Mouse (Mus musculus) B cell, adult 2 months (primary cell): ENCODE results near the gene Urm1.

Experiments used
- DNase-seq, 2 experiments: peaks; one replicate each; pipeline ENCODE4 v3.0.0; 2022

Urm1 gene

DNA sequence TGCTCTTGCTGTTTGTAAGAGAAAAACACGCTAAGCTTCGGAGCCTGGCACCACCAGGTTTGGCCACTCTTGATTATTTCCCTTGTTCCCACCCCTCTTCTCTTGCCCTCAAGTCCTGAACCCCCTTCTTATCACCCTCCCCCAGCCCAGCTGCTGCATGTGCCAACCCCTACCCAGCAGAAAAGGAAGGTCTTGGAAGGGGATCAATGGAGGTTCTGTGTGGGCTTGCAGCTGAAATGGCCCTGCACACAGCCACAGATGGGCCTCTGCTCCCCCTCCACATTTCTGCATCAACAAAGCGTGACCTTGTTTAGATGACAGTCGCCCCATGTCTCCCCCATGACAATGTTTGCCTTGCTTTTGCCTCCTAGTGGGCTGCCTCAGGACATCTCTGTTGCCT is 11.2 kb downstream of the Urm1 start:
- DNase-seq = no peak

DNA sequence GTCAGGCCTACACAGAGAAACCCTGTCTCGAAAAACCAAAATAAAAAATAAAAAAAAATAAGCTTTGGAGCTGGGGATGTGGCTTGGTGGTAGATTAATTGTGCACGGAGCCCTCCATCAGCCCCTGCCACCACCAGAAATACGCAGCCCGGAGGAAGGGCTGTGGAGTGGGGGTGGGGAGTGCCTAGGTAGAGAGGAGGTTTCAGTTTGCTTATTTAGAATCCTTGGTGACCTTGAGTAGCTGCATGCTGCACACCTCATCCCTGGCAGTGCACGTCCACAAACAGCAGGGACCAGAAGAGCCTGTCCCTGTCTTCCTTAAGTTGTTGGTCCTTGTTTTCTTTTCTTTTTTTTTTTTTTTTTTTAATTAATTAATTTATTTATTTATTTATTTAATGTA is 13.9 kb downstream of the Urm1 start:
- no peak for DNase-seq

DNA sequence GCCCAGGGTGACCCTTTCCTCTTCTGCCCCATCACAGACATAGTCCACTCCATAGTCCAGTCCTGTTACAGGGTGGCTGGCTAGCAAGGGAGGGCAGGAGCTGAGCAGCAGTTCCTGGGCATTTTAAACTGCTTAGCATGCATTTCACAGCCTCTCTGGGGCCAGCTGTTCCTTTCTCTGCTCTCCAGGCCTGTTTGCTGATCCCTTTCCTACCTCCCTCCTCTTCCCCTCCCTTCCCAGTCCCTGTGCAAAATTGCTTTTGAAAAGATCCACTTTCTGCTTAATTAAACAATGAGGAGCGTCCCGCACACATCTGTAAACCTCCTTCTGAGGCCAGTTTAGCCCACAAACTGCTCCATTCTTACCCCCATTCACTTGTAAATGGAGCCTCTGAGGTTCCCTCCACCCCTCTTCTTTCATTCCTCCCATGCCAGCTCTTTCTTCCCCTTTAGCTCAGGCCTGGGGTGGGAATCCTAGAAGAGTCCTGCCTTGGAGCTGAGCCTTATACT is 15.6 kb downstream of the Urm1 start:
- DNase-seq = no peak

DNA sequence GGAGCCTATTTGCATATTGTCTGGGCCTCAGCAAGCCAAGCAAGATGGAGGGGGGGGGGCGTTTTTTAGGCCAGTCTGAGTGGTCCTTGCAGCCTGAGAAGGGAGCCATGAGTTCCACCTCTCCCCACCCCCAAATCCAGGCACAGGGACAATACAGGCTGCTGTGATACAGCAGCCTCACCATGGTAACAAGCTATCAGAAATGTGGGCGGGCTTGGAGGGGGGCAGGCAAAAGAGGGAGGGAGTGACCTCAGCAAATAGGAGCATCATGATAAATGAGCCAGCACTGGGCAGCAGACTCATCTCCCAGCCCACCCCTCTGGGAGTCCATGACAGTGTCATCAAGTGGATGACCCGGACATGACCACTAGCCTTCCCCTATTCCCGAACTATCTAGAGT is 19.6 kb downstream of the Urm1 start:
- DNase-seq = no peak

DNA sequence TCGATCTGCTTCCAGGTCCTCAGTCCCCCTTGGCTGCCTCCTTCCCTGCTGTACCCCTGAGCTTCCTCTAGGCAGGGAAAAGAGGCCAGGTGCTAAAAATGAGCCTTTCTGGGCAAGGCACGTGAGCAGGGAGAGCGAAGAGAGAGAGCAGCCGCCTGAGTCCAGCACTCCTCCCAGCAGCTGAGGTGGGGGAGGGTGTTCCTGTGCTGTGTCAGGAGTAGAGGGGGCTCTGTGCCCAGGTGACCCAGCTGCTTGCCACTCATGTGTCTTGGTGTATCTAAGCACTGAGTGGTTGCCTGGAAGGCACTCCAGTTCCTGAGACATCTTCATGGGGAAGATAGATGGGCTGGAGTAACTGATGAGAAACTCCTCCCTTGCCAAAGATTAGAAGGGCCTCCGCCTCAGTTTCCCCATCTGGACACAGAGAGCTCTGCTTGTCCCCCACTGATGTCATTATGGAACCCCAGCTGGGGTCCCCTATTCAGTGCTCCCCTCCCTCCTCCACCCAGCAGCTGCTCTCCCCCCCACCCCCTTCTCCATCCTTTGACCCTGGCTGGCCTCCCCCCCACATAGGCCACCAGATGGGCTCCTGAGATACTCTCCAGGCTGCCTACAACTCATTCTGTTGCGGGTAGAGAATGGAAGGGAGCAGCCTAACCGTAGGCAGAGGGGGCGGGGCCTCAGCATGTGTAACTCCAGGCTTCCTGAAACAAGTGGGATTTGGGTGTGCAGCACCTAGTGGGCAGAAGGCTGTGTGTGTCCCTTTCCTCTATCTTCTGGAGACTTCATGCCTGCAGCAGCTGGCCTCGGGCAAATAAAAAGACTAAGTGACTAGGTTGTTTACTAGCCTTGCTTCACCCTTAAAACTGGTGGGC is 23.6 kb downstream of the Urm1 start:
- no peak for DNase-seq

DNA sequence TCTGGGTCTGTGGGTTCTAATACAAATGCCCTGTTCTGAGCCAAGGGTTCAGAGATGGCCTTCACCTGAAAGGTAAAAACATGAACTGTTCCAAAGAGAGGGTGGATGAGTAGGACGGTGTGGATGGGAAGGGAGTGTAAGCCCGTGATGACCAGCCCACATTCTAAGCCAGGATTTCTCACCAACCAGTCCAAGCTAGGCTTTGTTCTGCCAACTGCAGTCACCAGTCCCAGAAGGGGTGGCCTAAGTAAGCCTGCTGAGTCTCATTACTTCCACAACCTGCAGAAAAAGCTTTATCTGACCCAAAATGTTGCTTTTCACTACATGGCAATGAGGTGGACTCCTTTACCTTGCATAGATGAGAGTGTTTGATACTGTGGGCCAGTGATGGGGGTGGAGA is 24.2 kb downstream of the Urm1 start:
- DNase-seq = no peak

DNA sequence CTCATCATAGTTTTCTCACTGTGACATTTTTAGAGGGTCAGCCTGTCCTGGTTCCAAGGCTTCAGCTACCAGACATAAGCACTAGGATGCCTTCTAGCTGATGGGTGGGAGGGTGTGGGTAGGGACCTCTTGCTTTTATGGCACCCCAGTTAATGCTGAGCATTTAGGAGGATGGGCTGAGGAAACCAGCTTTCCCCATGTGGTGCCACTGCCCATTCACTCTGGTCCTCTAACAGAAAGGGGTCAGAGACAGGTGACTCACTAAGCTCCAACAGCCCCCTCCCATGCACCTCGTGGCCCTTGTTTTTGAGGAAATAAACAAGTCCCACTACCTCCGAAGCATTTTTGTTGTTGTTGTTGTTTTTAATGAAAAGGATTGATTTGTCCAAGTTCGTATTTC is 24.8 kb downstream of the Urm1 start:
- DNase-seq = no peak

DNA sequence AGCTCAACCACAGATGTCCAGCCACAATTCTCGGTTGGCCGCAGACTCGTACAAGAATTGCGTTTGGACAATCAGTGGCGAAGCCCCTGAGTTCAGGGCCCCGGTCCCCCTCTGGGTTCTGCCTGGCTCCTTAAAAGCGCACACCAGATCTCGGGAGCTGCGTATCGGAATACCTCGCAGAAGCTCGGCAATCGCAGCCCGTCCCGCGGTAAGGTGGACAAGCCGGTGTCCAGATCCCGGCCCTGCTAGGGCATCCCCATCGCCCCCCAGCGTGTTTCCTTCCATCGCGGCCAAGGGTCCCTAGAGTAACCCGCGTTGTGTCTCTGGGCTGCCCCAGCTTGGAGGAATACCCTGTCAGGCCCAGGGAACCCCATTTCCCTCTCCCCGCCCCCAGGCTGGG is 25.8 kb downstream of the Urm1 start:
- no peak for DNase-seq

DNA sequence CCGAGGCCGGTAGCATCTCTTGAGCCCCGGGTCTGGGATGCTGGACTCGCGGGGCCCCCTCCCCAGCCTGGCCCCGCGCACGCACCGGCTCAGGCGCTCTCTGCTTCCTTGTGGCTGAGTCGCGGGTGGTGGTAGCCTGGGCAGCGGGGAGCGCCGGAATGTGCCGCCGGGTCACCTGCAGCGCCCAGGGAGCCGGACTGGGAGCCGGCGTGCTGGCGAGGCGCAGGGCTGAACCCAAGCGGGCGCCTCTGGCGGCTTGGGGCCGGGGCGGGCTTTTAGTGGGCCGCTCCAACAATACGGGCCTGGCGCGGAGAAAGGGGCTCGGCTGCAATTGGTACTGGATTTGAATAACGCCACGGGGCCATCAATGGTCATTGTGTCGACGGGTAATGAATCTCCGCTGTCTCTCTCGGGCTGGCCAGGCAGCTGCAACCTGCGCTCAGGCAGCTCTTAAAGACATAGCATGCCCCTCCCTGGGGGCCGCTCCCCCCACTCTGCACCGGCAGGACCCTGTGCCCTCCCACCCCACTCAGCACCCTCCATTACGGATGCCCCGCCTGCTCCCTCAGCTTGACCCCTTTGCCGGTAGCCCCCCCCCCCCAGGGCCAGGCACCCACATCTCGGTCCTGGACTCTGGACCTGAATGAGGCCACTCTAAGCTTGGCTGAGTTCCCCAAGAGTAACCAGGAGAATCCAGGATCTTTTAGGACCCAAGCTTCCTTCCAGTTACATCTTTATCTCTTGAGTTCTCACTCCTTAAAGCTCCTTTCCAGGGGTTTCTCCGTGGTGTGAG is 26.4 kb downstream of the Urm1 start:
- no peak for DNase-seq

DNA sequence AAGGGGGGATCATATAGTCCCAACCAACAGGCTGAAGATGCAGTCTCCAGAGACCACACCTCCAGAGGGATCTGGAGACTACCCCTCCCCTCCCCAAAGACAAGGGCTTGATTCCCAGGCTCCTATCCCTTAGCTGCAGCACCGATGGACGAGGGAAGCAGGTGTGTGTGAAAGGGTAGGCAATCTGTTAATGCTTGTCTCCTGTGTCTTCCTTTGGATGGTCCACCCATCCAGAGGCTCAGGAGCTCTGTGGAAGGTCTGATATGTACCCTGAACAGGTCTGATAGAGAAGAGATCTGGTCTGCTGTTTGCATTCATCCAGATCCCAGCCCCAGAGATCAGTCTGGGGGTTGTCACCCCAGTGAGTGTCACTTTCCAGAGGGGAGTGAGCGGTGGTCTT is 27.0 kb downstream of the Urm1 start:
- no peak for DNase-seq

DNA sequence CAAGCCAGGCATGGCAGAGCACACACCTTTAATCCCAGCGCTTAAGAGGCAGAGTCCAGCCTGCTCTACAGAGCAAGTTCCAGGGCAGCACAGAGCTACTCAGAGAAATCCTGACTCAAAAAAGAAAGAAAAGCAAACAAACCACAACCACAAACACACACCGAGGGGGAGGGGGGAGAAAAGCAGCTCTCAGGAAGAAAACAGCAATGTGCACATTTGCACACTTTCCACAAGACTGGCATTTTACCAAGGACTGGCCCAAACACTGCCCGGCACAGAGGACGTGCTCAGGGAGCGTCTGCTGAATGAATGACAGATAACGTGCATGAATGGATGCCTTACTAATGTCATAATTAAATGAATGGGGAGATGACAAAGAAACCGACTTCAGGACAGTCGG is 29.2 kb downstream of the Urm1 start:
- no peak for DNase-seq

DNA sequence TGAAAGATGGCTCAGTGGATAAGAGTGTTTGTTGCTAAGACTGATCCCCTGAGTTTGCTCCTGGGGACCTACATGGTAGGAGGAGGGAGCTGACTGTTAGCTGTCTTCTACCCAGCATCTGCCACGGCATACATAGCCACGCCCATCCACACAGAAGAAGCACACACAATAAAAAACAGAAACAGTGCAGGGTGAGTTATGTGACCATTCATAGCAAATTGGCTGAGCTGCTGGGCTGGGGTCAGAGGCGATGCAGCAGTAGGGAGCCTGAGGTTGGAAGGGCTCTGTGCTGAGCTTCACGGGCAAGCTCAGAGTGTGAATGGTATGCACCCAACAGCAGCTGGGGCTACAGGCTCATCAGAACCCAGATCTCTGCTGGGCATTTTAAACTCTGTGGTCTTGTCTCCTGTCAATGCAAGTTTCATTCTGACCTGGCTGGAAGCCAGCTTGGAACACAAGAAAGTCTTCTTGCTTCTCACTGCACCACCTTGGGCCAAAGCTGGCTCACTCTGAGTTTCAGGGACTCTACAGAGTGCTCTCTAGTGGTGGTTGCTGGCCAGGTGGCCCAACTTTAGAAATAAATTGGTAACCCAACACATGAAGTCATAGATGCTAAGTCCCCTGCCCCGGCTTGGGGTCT is 30.1 kb downstream of the Urm1 start:
- no peak for DNase-seq

DNA sequence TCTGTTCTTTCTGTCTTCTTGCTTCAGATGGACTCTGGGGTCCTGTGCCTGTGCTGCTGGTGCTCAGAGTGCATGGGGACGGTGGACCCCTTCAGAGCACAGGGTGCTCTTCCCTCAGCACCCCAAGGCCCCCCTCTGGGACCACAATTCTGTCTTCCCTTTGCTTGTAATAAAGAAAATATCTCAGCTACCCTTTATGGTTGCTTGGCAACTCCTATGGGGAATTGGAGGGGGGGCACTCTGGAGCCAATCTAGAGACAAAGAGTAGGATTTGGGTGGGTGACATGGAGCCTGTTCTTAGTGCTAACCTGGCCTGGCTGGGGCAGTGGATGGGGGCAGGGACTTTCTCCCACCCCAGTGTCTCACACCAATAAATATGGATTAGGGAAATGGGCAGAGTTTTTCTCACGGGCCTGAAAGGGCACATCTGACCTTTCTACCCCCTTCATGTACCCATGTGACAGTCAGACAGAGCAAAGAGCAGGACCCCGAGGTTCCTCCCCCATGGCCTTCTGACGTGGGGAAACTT is 33.1 kb downstream of the Urm1 start:
- DNase-seq = no peak

DNA sequence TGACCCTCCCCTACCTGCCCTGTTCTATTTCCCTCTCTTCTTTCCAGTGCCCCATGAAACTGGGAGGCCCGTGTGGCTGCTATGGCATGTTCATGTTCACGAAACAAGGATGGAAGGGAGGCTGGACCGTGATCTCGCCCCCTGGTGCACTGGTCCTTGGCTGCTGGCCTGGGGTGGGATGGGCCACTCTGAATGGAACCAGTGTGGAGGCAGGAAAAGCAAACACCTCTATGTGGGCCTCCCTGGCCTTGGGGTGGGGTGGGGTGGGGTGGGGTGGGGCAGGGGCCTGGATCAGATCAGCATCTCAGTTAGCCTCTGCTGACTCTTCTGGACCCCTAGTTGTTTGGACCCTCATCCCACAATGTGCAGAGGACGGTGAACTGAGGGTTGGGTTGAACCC is 33.9 kb downstream of the Urm1 start:
- DNase-seq = no peak

DNA sequence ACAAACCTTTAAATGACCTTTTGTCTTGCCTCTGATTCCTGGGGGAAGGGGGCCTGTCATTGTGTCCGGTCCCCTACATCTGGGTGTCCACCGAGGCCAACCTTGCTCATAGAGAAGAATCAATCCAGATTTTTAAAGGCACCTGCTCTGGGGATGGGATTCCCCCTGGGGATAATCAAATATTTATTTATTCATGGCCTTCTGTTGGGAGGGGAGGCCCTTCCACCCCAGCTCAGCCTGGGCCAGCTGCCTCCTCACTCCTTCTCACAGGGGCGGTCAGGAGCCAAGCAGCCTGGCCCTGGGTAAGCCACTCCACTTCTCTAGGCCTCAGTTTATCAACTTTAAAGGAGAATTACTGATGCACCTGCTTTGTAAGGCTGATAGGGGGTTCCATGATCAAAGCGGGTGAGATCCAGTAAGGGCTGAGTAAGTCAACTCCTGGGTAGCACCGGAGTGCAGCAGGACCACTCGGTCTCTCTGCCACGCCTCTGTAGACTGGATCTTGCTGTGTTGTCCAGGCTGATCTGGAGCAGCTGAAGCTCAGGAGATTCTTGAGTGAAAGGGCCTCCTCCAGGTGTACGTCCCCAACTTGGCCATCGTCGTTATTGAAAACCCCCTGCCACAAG is 35.8 kb downstream of the Urm1 start:
- no peak for DNase-seq

DNA sequence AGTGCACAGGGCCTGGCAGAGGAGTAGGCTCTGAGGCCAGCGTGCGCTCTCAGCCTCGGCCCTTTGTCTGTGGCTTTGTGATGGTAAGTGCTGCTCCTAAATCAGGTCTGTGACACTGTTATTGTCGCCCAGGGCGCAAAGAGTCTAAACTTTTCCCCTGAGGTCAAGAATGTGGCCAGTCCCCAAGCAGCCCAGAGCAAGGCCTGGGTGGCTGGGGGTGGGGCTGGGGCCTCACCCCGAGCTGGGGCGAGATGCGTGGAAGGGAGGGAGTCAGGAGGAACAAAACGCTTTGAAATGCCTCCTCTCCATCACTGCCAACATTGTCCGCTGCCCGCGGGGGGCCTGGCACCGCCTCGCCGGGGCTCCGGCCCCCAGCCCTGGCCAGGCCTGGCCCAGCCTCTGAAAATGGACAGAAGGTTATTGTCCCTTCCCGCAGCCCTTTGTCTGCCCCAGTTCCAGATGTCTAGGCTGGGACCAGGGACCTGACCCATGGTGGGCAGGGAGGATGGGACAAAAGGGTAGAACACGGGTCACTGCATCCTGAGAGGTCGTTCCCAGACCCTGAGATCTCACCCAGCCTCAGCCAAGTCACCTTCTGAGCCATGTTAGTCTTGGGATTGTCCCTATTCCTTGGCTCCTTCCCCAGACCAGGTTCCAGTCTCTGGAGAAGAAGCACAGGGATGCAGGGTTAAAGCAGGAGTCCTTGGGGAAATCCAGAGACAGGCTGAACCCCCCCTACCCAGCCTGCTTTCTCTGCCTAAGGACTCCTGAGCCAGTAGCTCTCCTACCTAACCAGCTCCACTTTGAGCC is 36.8 kb downstream of the Urm1 start:
- no peak for DNase-seq

DNA sequence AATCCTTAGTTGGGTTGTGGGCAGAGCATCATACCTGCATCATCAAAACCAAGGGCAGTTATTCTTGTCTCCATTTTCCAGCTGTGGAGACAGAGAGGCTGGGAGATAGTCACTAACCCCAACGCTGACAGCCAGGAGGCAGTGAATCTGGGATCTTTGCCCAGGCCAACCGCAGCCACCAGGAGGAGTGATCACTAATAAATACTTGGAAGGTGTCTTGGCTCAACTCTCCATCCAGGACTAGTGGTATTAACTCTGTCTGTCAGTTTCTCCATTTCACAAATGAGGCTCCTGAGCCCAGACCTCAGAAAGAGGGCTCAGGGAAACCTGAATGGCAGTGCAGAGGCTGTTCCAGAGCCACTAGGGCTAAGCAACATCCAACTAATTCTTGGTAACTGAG is 37.5 kb downstream of the Urm1 start:
- DNase-seq = no peak

DNA sequence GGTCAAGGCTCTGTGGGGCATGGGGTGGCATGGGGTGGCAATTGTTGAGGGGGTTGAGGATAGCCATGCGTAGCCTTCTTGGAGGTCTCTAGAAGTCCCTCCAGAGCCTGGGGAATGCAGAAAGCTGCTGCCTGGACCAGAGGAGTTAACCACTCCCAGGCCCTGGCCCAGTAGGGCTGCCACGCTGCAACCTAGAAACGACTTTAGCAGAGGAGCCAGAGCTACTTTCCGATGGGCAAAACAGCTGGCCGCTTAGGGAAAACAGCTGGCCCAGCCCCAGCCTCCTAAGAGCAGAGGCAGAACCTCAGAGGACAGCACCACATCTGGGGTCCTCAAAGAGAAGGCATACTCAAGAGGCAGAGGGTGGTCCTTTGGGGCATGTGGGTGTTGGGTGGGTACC is 38.1 kb downstream of the Urm1 start:
- no peak for DNase-seq

DNA sequence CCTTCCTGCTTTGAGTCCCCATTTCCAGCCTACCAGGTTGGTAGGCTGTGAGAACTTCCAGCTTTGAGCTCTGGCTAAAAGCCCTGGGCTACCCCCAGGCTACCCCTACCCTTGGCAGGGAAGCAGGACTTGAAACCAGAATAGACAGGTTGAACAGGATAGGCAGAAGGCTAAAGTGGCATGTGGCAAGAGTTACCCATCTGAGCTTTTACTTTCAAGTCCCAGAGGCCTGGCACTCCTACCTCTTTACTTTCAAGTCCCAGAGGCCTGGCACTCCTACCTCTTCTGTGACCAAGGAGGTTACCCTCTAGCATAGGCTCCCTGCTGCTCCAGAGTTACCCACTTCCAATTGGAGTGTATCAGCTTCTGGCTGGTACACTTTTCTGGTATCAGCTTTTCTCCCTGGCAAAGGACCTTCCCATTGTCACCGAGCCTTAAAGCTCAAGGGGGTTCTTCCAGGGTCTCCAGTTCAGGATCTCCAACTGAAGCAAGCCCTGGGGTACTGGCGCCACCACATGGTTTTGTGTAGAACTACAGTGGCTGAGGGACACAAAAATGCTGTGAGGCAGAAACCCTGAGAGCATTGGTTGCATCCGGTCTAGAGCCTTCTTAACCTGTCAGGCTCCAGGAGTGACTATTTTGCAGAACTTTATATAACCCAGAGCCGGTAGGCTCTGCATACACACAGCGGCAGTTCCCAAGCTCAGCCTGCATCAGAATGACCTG is 39.0 kb downstream of the Urm1 start:
- DNase-seq = peak; percentile 62 to 65

DNA sequence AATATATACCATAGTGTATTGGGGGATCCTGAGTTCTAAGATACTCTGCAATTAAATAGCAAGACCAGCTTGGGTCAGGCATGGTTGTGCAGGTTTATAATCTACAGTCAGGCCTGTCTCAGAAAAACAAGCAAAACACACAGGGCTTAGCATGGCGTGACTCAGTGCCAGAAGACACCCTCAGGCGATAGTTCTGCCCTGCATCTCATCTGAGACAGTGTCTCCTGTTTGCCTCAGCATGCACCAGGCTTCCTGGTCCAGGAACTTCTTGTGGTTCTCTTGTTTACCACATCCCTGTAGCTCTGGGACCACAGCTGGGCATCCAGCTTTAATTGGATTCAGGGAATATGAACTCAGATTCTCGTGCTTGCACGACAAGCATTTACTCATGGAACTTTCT is 45.2 kb downstream of the Urm1 start:
- DNase-seq = no peak

DNA sequence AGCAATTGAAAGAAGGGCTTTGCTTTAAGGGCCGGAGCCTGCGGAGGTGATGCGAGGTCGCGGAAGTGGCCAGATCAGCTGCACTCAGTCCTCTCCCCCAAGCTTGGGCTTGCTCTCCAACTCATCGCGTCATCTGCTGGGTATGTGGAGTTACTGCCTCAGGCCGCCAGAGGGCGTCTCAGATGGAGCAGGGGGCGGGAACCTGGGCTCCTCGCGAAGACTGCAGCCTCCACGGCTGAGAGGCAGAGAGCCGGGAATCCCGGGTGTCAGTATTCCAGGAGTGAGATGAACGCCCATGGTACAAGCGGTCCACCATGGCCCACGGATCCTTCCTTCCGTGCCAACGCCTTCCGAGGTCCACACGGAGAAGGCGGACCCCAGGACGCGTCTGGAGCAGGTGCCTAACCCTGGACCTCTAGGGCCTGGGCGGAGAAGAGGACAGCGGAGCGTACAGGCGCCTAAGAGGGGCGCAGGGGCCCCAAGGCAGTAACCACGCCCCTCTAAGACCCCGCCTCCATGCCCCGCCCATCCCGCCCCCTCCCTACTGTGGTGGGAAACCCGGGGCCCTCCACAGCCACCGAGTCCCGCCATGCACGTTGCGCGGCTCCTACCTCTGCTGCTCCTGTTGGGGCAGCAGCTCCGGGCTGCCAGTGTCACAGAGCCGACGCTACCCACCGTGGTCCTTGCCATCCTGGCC is 49.2 kb downstream of the Urm1 start, which contains the start of gene Cercam:
TSS of gene Cercam (plus strand) at position 216 of the 697 bp plus-strand sequence.
- DNase-seq = peak; percentile 87 to 88
